Mouse (Mus musculus): ENCODE results near the gene Ust. TPM values are rescaled to one million over a fixed set of nuclear protein-coding genes. Genes with fewer than 3 reads are reported as not detected.
A peak's percentile ranks its signal among the peaks of the same experiment; 100 is the strongest.

Gene Ust
- polyA plus RNA-seq, 1 experiment from 2014 or later, result 2.8 TPM

DNA sequence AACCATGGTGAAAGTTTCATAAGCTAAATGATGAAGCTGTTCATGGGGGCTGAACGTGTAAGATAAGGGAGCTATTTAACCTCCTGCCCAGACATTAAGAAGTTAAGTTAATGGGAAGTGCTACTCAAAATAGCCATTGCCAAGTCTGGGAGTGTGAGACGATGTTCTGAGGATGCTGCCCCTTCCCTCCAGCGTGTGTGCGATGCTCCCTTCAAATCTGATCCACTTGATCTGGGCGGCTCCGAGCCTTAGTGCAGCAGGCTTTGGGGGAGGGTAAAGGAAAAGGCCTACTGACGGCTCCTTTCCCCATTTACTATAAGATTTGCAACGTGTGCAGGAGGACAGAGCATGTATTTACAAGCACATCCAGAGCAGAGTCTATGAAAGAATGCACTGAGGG lies 301.7 kb downstream of the Ust start:
- WGBS, result 52% methylated on average over 8 of the region's 8 CpGs
- Histone ChIP-seq H3K27me3 (ENCODE audit: low read depth, poor library complexity, severe bottlenecking) (no peaks in the 10 kb centered on the region), H3K27ac (replicated peaks) (no peak overlapping the region), H3K36me3 (no peaks in the 10 kb centered on the region), H3K9me3 (replicated peaks) (no peaks in the 10 kb centered on the region), H3K4me3 (no peak overlapping the region), H3K4me1 (peaks cover 18% of the 10 kb centered on the region)
- DNase-seq (ENCODE audit: low spot score), result no peak

DNA sequence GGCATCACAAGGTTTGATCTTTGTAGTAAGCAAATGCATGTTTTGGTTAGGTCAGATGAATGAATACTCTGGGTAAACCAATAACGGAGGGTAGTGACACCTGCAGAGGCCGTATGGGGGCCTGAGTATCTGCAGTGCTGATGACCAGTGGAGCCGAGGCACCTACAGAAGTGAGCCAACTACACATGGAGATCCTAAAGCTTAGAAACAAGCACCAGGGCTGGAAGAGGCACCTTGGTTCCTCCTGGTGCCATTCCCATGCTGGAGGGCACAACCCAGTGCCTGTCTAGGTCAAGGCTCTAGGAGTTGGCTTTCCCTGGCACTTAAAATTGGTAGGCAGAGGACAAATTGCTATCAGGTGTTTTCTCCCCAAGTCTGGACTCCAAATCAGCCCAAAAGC lies 303.4 kb downstream of the Ust start:
- Histone ChIP-seq H3K9me3 (replicated peaks) (no peaks in the 10 kb centered on the region), H3K36me3 (no peaks in the 10 kb centered on the region), H3K27me3 (ENCODE audit: low read depth, poor library complexity, severe bottlenecking) (no peaks in the 10 kb centered on the region), H3K4me3 (no peak overlapping the region), H3K27ac (replicated peaks) (no peak overlapping the region), H3K4me1 (peaks cover 29% of the 10 kb centered on the region)
- no peak for DNase-seq (ENCODE audit: low spot score)
- 87% methylated on average over 3 of the region's 3 CpGs for WGBS

DNA sequence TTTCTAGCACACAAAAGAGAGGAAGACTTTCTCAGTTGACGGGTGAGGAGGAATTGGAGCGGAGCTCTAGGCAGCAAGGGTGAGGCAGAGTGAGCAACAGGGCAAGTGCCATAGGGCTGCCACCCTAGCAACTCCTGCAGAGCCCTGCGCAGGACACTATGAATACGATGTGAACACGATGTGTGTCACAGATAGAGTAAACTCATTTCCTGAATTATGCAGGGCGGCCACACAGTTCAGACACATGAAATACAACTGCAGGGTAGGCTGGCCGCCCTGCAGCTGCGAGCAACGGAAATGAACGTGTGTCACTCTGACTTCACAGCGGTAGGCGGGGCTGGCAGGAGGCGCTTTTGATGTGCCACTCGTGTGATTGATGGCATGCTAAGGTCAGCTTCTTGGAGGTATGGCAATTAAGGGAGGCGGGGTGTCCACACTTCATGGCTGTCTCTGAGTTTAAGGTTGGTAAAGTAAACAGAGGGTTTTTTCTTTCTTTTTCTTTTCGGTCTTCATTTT lies 304.7 kb downstream of the Ust start:
- no peak overlapping the region for H3K27ac ChIP-seq (replicated peaks)
- H3K27me3 ChIP-seq (ENCODE audit: low read depth, poor library complexity, severe bottlenecking), result no peaks in the 10 kb centered on the region
- H3K36me3 ChIP-seq, result no peaks in the 10 kb centered on the region
- H3K9me3 ChIP-seq (replicated peaks), result no peaks in the 10 kb centered on the region
- WGBS, result 78% methylated on average over 16 of the region's 16 CpGs
- no peak for DNase-seq (ENCODE audit: low spot score)
- H3K4me1 ChIP-seq, result peaks cover 38% of the 10 kb centered on the region
- no peak overlapping the region for H3K4me3 ChIP-seq

DNA sequence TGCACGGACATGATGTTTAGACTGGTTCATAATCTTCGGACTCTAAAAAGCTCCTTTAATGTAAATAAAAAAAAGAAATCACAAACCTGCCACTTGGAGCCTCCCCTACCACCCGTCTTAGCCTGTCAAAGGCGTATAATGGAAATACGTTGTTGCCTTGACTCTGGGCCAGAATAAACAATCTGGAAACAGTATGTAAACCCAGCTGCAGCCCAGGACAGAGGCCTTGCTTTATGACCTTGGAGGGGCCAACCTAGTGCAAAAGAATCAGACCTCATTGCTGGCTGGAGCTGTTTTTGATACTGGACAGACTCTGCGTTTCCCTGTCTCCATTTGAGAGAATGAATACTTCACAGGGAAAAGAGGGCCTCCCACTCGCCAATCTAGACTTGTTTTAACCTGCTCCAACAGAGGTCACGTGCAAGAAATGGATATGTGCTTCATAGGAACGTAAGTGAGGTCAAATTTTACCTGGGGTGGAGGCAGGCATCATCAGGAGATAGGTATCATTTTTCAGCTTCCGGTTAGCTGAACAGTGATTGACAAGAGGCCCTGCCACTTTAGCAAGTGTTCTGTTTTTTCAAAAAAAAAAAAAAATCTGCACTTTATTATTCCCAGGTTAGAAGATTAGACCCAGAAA lies 305.2 kb downstream of the Ust start:
- Histone ChIP-seq H3K4me3 (no peak overlapping the region), H3K27me3 (ENCODE audit: low read depth, poor library complexity, severe bottlenecking) (no peaks in the 10 kb centered on the region), H3K4me1 (peaks cover 38% of the 10 kb centered on the region), H3K36me3 (no peaks in the 10 kb centered on the region), H3K27ac (replicated peaks) (no peak overlapping the region), H3K9me3 (replicated peaks) (no peaks in the 10 kb centered on the region)
- DNase-seq (ENCODE audit: low spot score), result no peak
- 80% methylated on average over 10 of the region's 10 CpGs for WGBS

DNA sequence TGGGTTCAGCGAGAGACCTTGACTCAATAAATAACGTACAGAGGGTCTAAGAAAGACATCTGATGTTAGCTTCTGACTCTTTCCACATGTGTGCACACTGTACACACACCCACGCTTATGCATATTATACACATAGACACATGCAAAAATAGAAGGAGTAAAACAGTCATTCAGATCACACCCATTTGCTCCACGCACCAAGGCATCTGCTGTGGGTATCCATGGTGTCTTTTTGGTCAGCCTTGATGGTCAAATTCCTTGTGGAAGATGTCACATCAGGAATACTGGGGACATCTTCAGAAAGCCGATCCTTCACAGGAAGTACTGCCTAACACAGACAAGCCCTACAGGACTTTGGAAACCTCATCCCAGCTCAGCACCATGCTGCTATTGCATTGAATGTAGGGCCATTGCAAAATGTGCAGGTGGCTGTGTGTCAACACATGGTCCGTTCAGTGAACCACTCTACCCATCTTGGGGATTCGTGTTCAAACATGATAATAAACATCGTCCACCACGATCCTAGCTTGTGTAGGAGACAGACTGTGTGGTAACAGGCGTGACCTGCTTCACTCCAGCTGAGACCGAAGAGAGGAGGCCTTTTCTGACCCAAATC lies 305.9 kb downstream of the Ust start:
- H3K27me3 ChIP-seq (ENCODE audit: low read depth, poor library complexity, severe bottlenecking), result no peaks in the 10 kb centered on the region
- WGBS, result 90% methylated on average over 11 of the region's 11 CpGs
- peaks cover 38% of the 10 kb centered on the region for H3K4me1 ChIP-seq
- H3K4me3 ChIP-seq, result no peak overlapping the region
- DNase-seq (ENCODE audit: low spot score), result no peak
- no peaks in the 10 kb centered on the region for H3K9me3 ChIP-seq (replicated peaks)
- H3K27ac ChIP-seq (replicated peaks), result no peak overlapping the region
- no peaks in the 10 kb centered on the region for H3K36me3 ChIP-seq

DNA sequence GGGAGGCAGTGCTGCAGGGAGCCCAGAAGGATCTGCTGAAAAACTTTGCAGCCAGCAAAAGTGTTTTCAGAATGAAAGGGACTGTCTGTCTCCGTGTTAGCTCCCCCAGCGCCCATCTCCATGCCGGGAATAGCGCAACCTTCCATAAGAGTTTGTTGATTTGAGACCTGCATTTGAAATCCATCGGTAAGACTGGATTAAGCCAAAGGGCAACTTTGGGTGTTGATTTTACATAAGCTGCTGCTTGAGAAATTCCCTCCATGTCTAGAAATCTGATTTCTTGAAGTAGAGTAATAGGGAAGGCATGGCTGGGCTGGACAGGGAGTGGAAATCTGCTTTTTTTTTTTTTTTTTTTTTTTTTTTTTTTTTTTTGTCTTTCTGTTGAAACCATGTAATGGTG lies 306.9 kb downstream of the Ust start:
- H3K4me1 ChIP-seq, result peaks cover 33% of the 10 kb centered on the region
- H3K27me3 ChIP-seq (ENCODE audit: low read depth, poor library complexity, severe bottlenecking), result no peaks in the 10 kb centered on the region
- H3K9me3 ChIP-seq (replicated peaks), result no peaks in the 10 kb centered on the region
- no peak for DNase-seq (ENCODE audit: low spot score)
- 88% methylated on average over 5 of the region's 5 CpGs for WGBS
- H3K36me3 ChIP-seq, result no peaks in the 10 kb centered on the region
- no peak overlapping the region for H3K27ac ChIP-seq (replicated peaks)
- no peak overlapping the region for H3K4me3 ChIP-seq

DNA sequence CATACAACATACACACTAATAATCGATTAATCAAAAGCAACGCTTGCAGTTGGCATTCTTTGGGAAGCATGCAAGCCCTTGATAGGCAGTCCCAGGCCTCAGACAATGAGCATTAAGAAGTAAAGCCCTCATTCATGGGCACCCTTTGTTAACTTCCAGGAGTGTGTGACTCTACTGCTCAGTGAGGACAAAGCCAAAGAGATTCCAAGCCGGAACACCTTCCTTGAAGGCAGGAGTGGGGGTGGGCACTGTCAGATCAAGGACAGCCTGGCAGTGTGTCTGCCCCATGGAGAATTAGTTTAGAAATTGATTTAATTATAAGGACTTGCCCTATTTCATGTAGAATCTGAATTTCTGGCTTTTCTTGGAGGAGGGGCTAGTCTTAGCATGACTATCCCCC lies 308.3 kb downstream of the Ust start:
- Histone ChIP-seq H3K36me3 (no peaks in the 10 kb centered on the region), H3K27ac (replicated peaks) (peak overlapping the region; percentile 61)
- 42% methylated on average over 3 of the region's 3 CpGs for WGBS

DNA sequence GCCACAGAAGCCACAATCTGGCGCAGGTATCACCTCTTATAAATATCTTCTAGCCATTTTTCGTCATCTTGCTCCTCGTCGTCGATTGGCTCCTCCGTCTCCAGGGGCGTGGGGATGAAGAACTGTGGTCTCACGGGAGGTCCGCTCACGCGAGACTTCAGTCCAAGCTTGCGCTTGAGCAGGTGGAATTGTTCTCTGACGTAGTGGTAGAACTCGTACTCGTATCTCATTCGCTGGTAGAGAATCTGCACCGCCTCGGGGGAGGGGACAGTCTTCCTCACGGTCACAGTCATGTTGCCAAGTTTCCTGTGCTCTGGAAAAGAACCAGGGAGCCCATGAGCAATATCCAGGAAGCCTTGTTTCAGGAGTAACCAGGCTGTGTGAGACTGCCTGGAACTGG lies 311.3 kb downstream of the Ust start:
- Histone ChIP-seq H3K4me3 (no peak overlapping the region), H3K4me1 (peaks cover 20% of the 10 kb centered on the region), H3K27me3 (ENCODE audit: low read depth, poor library complexity, severe bottlenecking) (no peaks in the 10 kb centered on the region), H3K36me3 (no peaks in the 10 kb centered on the region), H3K9me3 (replicated peaks) (no peaks in the 10 kb centered on the region), H3K27ac (replicated peaks) (no peak overlapping the region)
- no peak for DNase-seq (ENCODE audit: low spot score)
- WGBS, result 95% methylated on average over 19 of the region's 19 CpGs

More for the DNA sequence above, 308.3 kb downstream of the Ust start:
- DNase-seq (ENCODE audit: low spot score), result no peak
- peaks cover 33% of the 10 kb centered on the region for H3K4me1 ChIP-seq
- no peak overlapping the region for H3K4me3 ChIP-seq
- H3K27me3 ChIP-seq (ENCODE audit: low read depth, poor library complexity, severe bottlenecking), result no peaks in the 10 kb centered on the region
- no peaks in the 10 kb centered on the region for H3K9me3 ChIP-seq (replicated peaks)

DNA sequence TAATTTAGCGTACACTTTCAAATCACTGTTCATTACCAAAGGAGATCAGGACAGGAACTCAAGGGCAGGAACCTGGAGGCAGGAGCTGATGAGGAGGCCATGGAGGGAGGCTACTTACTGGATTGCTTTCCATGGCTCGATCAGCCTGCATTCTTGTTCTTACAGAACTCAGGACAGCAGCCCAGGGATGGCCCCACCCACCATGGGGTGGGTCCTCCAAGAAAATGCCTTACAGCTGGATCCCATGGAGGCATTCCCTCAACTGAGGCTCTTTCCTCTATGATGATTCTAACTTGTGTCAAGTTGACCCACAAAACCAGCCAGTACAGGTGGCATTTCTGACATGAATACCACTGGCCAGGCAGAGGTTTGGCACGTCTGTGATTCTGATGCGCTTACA lies 314.9 kb downstream of the Ust start:
- DNase-seq (ENCODE audit: low spot score), result no peak
- no peak overlapping the region for H3K27ac ChIP-seq (replicated peaks)
- no peaks in the 10 kb centered on the region for H3K9me3 ChIP-seq (replicated peaks)
- no peaks in the 10 kb centered on the region for H3K4me1 ChIP-seq
- 88% methylated on average over 4 of the region's 4 CpGs for WGBS
- no peaks in the 10 kb centered on the region for H3K36me3 ChIP-seq
- no peaks in the 10 kb centered on the region for H3K27me3 ChIP-seq (ENCODE audit: low read depth, poor library complexity, severe bottlenecking)
- no peak overlapping the region for H3K4me3 ChIP-seq

DNA sequence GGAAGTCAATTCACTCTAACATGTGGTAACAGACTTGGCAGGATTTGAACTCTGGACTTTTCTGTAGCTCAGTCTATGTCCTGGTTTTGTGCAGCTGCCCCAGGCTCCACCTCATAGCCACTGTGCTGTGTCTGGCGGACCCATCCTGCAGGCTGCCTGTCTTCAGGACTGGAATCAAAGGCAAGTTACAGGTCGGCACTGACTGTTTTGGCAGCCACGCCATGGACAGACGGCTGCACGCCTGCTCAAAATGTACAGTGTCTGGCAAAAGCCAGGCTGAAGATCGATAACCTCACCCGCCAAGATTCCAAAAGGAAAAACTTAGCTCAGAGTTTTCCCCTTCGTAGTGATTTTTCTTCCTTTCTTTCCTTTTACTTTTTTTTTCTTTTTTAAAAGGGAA lies 318.8 kb downstream of the Ust start:
- no peak overlapping the region for H3K4me3 ChIP-seq
- no peaks in the 10 kb centered on the region for H3K36me3 ChIP-seq
- no peaks in the 10 kb centered on the region for H3K9me3 ChIP-seq (replicated peaks)

DNA sequence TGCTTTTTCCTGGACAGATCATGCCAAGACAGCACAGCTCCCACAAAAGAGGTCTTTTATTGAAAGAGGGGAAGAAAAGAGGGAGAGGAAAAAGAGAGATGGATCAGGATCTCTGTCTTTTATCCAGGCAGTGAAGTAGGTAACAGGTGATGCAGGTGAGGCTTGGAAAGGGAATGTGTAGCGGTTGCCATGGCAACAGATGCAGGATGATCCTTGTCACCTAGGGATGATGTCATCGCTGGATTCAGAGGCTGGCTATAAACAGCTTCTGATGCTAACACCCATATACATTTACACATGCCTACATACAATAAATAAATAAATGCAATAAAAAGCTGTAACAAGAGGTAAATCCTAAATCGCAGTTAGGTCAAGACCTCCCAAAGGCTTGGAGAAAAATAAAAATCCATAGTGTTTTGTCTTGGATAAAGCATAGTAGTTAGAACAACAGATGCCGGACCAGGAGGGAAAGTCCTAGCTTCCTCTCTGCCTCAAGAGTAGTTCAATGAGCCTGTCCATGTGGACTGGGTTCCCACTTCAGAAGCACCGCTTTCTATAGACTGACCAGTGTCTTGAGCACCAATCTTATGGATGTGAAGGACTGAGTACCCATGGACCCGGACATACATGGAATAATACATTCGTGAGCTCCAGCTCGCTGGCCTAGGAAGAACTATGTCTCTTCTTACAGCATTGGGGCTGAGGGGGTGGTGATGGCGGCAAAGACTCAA lies 319.4 kb downstream of the Ust start:
- no peak for DNase-seq (ENCODE audit: low spot score)
- Histone ChIP-seq H3K36me3 (no peaks in the 10 kb centered on the region), H3K27ac (replicated peaks) (no peak overlapping the region), H3K4me3 (no peak overlapping the region), H3K4me1 (peaks cover 9% of the 10 kb centered on the region; the same call in 1 of the 2 replicates), H3K27me3 (ENCODE audit: low read depth, poor library complexity, severe bottlenecking) (no peaks in the 10 kb centered on the region), H3K9me3 (replicated peaks) (no peaks in the 10 kb centered on the region)
- 90% methylated on average over 9 of the region's 9 CpGs for WGBS

More for the DNA sequence above, 318.8 kb downstream of the Ust start:
- no peak for DNase-seq (ENCODE audit: low spot score)
- H3K27me3 ChIP-seq (ENCODE audit: low read depth, poor library complexity, severe bottlenecking), result no peaks in the 10 kb centered on the region
- no peak overlapping the region for H3K27ac ChIP-seq (replicated peaks)
- WGBS, result 90% methylated on average over 8 of the region's 8 CpGs
- H3K4me1 ChIP-seq, result peaks cover 9% of the 10 kb centered on the region; the same call in 1 of the 2 replicates

DNA sequence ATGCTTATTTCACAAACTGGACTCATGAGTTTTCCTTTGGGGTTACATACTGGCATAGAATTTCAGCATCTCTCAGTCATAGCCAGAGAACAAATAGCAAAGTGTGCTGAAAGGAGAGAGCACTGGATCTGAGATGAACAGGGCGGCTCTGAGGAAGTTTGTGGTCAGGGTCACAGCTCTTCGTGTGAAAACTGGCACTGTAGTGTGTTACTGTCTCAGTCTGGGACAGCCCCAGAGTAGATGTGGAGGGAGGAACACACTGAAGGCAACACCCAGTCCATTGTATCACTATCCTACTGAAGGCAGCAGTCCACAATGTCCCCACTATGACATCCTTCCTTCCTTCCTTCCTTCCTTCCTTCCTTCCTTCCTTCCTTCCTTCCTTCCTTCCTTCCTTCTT lies 321.0 kb downstream of the Ust start:
- Histone ChIP-seq H3K9me3 (replicated peaks) (no peaks in the 10 kb centered on the region), H3K4me1 (peaks cover 9% of the 10 kb centered on the region; the same call in 1 of the 2 replicates), H3K4me3 (no peak overlapping the region), H3K27ac (replicated peaks) (no peak overlapping the region), H3K27me3 (ENCODE audit: low read depth, poor library complexity, severe bottlenecking) (no peaks in the 10 kb centered on the region), H3K36me3 (no peaks in the 10 kb centered on the region)
- 76% methylated on average over 2 of the region's 2 CpGs for WGBS
- DNase-seq (ENCODE audit: low spot score), result no peak

DNA sequence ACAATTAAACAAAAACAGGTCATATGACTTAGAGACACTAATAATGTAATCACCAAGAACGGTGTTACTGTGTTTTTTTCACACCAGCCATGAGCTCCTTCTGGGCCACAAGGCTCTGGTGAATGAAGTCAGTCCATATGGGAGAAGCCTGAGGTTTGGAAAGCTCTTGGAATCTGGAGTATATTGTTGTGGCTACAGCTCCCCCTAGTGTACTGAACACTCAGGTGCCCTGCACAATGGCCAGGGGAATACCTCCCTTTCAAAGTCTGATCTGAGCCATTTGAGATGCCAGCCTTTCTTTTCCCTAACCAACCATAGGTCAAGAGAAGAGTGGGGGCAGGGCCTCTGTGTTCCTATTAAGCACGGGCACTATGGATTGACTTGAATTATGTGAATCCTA lies 322.3 kb downstream of the Ust start:
- H3K27me3 ChIP-seq (ENCODE audit: low read depth, poor library complexity, severe bottlenecking), result no peaks in the 10 kb centered on the region
- WGBS, result 5% methylated on average over 2 of the region's 2 CpGs
- H3K4me1 ChIP-seq, result peaks cover 9% of the 10 kb centered on the region; the same call in 1 of the 2 replicates
- peak; percentile 70 for DNase-seq (ENCODE audit: low spot score)
- H3K27ac ChIP-seq (replicated peaks), result no peak overlapping the region
- H3K4me3 ChIP-seq, result no peak overlapping the region
- no peaks in the 10 kb centered on the region for H3K9me3 ChIP-seq (replicated peaks)
- no peaks in the 10 kb centered on the region for H3K36me3 ChIP-seq
